Mouse (Mus musculus) ZHBTc4 (cell line): ENCODE results near the gene Slx4ip.

Experiments used
- DNase-seq: peaks from one replicate; pipeline ENCODE4 v3.0.0-alpha.2; 2011; ENCODE audit warnings: low read depth, low spot score

Gene Slx4ip

GRCm38 (mm10) chr2:137099211-137099734, 208.3 kb downstream of the Slx4ip start:
- no peak for DNase-seq

GRCm38 (mm10) chr2:137101074-137101473, 210.1 kb downstream of the Slx4ip start:
- DNase-seq: no peak

- no peak for DNase-seq
These were observed 216.2 kb downstream of the Slx4ip start for GRCm38 (mm10) chr2:137107203-137107602.

DNA sequence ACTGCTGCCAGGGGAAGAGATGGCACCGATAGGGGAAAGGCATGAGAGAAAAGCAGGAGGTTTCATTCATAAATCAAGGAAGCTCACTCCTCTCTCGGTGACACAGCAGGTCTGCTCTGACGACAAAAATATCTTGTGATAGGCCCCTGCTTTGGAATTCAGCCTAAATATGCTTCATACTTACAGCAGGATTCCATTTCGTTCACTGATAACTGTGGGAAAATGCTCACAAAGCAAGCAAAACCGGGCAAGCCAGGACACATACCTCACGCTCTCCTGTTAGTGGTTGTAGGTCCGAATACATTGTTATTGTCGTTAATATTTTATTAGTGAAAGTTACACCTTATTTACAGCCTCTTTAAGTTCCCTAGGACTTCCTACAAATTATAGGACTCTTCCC, 216.9 kb downstream of the Slx4ip start:
- no peak for DNase-seq

DNA sequence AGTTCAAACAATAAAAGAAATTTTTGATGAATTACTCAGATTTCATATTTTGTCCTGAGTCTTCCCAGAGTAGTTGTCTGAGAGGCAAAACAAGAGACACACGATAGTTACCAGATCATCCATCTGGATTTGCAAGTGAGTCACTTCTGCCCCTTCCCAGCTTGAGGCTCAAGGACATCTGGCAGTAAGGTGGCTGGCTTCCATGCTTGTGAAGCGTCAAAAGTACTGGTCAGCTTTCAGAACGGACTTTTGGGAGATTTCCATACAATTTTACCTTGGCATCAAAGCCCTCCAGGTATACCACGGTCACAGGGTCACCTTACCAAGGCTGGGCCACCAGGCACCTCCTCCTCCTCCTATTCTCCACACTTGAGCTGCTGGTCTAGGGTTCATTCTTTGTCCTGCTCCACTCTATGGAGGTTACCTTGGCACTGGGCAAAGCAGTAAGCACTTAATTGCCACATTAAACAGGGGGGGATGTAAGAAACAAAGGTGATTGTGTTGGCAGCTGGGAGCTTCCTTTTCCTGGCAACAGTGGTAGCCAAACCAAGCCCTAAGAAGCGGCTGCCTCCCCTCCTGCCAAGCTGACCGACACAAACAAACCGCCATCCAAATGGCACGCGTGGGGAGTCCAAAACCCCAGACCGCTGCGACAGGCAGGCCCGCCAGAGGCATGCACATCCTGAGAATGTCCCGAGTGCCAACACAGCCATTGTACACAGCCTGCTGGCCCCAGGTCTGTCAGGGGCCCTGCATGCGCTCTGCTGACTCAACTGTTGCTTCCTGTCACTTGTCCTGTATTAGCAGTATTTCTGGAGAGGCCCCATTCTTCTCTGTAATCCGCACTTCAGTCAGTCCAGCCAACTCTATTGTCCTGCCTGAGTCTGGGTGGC, 218.5 kb downstream of the Slx4ip start:
- no peak for DNase-seq

DNA sequence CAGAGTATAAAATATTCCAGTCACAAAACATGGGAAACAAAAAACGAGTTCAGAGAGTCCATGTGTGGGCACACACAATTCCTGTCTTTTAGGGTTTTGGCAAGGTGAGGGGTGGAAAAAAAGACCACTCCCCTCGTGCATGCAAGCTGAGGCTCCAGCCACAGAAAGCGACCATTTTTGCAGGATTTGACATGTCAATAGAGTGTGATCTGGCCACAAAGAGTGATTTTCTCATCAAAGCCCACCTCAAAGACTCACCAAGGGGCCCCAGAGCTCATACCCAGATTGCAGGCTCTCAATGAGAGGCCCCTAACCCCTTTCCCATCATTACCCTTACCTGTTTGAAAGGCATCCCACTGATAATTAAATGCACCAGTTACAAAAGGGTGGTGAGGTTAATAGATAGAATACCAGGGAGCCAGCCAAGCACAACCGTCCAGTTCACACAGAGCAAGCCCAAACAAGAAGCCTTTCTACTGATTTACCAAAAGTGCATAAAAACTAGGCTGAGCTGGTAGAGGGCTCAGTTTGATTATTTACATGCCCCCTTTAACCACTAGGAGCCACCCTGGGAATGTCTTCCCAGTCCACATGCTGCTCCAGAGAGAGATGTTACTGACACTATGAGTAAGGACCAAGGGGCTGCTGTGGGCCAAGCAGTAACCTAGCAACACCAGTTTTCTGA, 219.3 kb downstream of the Slx4ip start:
- no peak for DNase-seq

GRCm38 (mm10) chr2:137113288-137114061, 222.5 kb downstream of the Slx4ip start:
- DNase-seq: no peak

- peak; percentile 64 for DNase-seq
These were observed 223.5 kb downstream of the Slx4ip start for GRCm38 (mm10) chr2:137114248-137115096.

- DNase-seq: peak; percentile 41
These were observed 224.4 kb downstream of the Slx4ip start for GRCm38 (mm10) chr2:137115241-137116024.

DNA sequence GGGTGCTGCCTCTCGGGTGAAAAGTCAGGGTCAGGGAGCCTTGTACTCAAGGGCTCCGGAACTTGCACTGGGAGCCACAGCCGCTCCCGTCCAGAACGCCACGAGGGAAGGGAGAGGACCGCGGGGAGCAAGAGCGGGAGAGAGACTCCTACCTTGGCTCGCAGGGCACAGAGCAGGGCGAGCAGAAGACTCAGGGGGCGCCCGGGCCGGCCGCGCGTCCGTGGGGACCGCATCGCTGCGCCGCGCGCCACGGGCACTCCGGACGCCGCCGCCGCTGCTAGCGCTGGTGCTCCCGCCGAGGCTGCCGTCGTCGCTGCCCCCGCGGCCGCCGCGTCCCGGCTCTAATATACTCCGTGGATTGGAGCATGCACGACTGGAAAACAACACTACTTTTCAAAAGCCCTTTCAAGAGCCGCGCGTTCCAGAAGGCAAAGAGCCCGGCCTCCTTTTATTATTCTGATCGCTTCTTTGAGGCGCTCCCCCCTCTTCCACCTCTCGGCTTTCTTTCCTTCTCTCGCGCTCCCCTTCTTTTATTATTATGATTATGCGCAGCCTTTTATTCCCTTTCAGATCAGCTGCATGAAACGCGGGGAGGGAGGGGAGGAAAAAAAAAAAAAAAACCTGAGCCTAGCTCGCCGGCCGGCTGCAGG, 225.1 kb downstream of the Slx4ip start, which contains the start of gene Jag1:
Gene Jag1, minus strand, starts transcription at position 620 of the 650 bp plus-strand sequence.
- DNase-seq: peak; percentile 71

DNA sequence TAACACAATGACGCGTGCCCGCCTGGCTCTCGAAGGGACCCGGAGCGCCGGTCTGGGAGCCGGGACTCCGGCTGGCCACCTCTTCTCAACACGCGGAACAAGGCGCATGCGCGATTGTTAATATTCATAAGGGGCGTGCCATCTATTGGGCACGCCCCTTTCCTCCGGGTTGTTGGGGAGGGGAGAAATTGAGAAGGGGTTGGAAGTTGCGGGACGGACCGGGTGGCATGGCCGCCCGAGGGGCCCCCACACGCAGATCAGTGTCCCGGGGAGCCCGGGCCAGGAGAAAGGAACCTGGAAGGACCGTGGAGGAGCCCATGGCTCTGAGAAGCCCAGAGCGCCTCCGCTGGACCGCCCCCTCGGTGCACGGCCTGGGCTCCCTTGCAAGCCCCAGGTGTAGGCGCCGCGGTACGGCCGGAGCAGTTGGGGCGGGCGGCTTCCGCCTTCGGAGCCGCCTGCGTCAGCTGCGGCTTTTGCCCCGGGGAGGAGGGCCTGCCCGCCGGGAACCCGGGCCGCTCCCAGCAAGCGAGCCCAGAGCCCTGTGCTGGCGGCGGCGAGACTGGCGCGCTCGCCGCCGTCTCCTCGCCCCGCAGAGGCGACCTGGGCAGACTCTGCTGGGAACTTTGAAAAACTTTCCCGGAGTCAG, 225.8 kb downstream of the Slx4ip start:
- DNase-seq: peak; percentile 97

DNA sequence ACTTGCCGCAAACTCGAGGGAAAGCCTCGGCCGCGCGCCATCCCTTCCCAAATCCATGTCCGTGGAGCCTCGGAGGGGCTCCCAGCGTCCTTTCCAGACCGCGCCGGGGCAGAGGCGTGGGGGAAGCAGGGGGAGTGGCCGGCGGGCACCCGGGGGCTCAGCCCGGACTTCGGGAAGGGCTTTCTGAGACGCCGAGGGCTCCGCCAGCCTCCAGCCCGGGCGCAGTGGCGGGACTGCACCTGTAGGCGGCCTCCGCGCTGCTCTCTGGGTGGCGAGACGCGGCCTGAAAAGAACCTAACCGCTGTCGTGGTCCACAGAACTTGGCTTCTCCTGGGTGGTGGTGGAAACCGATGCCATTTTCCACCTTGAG, 226.3 kb downstream of the Slx4ip start:
- peak; percentile 93 for DNase-seq
